Mouse (Mus musculus) cortical plate, adult 2 months (tissue): ENCODE measurements around the gene 1110065P20Rik. TPM values are rescaled to one million over a fixed set of nuclear protein-coding genes. Genes with fewer than 3 reads are reported as not detected.
A peak's percentile ranks its signal among the peaks of the same experiment; 100 is the strongest.

ENCODE experiments used
- H3K27ac ChIP-seq: fragments of 200-500 bp; 2 replicates; pipeline ENCODE4 v1.5.1; 2012; ENCODE audit warnings: low read length, control low read depth, inconsistent platforms; ENCODE audit not compliant: insufficient read depth
- H3K4me1 ChIP-seq: fragments of 200-500 bp; 2 replicates; pipeline ENCODE4 v1.6.1; 2011; ENCODE audit warnings: low read length; ENCODE audit not compliant: control insufficient read depth, insufficient read depth
- H3K4me3 ChIP-seq: fragments of 200-500 bp; 2 replicates; pipeline ENCODE4 v1.5.1; 2011; ENCODE audit warnings: mild to moderate bottlenecking, low read length, control low read depth; ENCODE audit not compliant: insufficient read depth
- CTCF ChIP-seq: fragments of 200-500 bp; IDR thresholded peaks from 2 replicates; pipeline ENCODE4 v1.5.1; 2011; ENCODE audit warnings: mild to moderate bottlenecking, control low read depth, low read length; ENCODE audit not compliant: insufficient read depth; ENCODE audit errors: extremely low read depth
- POLR2A ChIP-seq: fragments of 200-500 bp; IDR thresholded peaks from 2 replicates; pipeline ENCODE4 v1.6.1; 2011; ENCODE audit warnings: mild to moderate bottlenecking, low read length, control low read depth; ENCODE audit not compliant: insufficient read depth; ENCODE audit errors: extremely low read depth
- polyA plus RNA-seq: library from polyadenylated mRNA; depleted of rRNA; stranded (reverse); fragments of >200 nt; gene quantifications from 2 replicates; pipeline ENCODE4 v1.2.3, GENCODE M21; 2012; rRNA removed

1110065P20Rik gene
- polyA plus RNA-seq, 1 experiment, result 95.8 TPM

GRCm38 (mm10) chr4:124815901-124816300 lies 35.1 kb downstream of the 1110065P20Rik start:
- Histone ChIP-seq H3K27ac (no peak overlapping the region), H3K4me3 (no peak overlapping the region), H3K4me1 (peaks cover 7% of the 10 kb centered on the region)
- TF ChIP-seq POLR2A, result no peak

- Histone ChIP-seq H3K4me3 (no peak overlapping the region), H3K4me1 (peaks cover 7% of the 10 kb centered on the region), H3K27ac (peak overlapping the region; percentile 71)
- TF ChIP-seq CTCF, result no peak
- TF ChIP-seq POLR2A, result no peak
These were observed 39.5 kb downstream of the 1110065P20Rik start for GRCm38 (mm10) chr4:124811347-124811975.

GRCm38 (mm10) chr4:124810056-124810455 lies 40.9 kb downstream of the 1110065P20Rik start:
- Histone ChIP-seq H3K4me3 (no peak overlapping the region), H3K4me1 (peaks cover 7% of the 10 kb centered on the region), H3K27ac (no peak overlapping the region)
- no peak for TF ChIP-seq CTCF
- no peak for TF ChIP-seq POLR2A

GRCm38 (mm10) chr4:124809136-124809883 lies 41.7 kb downstream of the 1110065P20Rik start:
- no peak for TF ChIP-seq POLR2A
- no peak for TF ChIP-seq CTCF
- no peak overlapping the region for H3K27ac ChIP-seq
- no peak overlapping the region for H3K4me3 ChIP-seq
- H3K4me1 ChIP-seq, result peaks cover 7% of the 10 kb centered on the region

- H3K4me3 ChIP-seq, result no peak overlapping the region
- H3K27ac ChIP-seq, result no peak overlapping the region
- H3K4me1 ChIP-seq, result peaks cover 8% of the 10 kb centered on the region
- TF ChIP-seq POLR2A (no peak), CTCF (no peak)
These were observed 42.5 kb downstream of the 1110065P20Rik start for GRCm38 (mm10) chr4:124808511-124808910.

GRCm38 (mm10) chr4:124803406-124803805 lies 47.6 kb downstream of the 1110065P20Rik start:
- Histone ChIP-seq H3K4me3 (peak overlapping the region; percentile 79; the same call in 1 of the 2 replicates), H3K4me1 (peaks cover 2% of the 10 kb centered on the region; the same call in 1 of the 2 replicates), H3K27ac (no peak overlapping the region)
- TF ChIP-seq POLR2A, result no peak

- TF ChIP-seq POLR2A, result peak; percentile 68; the same call in 1 of the 2 replicates
- TF ChIP-seq CTCF, result no peak
- peak overlapping the region; percentile 97 for H3K27ac ChIP-seq
- H3K4me3 ChIP-seq, result peak overlapping the region; percentile 79
- peaks cover 2% of the 10 kb centered on the region; the same call in 1 of the 2 replicates for H3K4me1 ChIP-seq
These were observed 48.4 kb downstream of the 1110065P20Rik start for GRCm38 (mm10) chr4:124802309-124803260.

- TF ChIP-seq POLR2A (no peak), CTCF (peak; percentile 79)
- H3K4me3 ChIP-seq, result peak within 1 kb of the TSS; percentile 79
- H3K27ac ChIP-seq, result peak within 1 kb of the TSS; percentile 97
- H3K4me1 ChIP-seq, result peaks cover 2% of the 10 kb centered on the region; the same call in 1 of the 2 replicates
These were observed 49.3 kb downstream of the 1110065P20Rik start, which contains the start of gene Mtf1 for GRCm38 (mm10) chr4:124801552-124802308. Gene Mtf1 (plus strand): TSS chr4:124802104.

Other genes starting within 250 kb of the 1110065P20Rik start
- 0.25 and 0.44 TPM in 2 replicates for gene 3100002H09Rik, start 240.4 kb downstream of the 1110065P20Rik start, polyA plus RNA-seq
- 13.8 and 15.8 TPM in 2 replicates for gene Pou3f1, start 194.4 kb downstream of the 1110065P20Rik start, polyA plus RNA-seq
- gene Utp11, start 157.6 kb downstream of the 1110065P20Rik start, polyA plus RNA-seq, result 18.6 and 19.3 TPM in 2 replicates
- 1.8 and 2.4 TPM in 2 replicates for gene Fhl3, start 150.5 kb downstream of the 1110065P20Rik start, polyA plus RNA-seq
- gene Sf3a3, start 136.4 kb downstream of the 1110065P20Rik start, polyA plus RNA-seq, result 33.9 and 35.4 TPM in 2 replicates
- gene Inpp5b, start 109.3 kb downstream of the 1110065P20Rik start, polyA plus RNA-seq, result 73.6 and 78.2 TPM in 2 replicates
- 13.2 and 14.5 TPM in 2 replicates for gene Mtf1, start 49.1 kb downstream of the 1110065P20Rik start, polyA plus RNA-seq
- 41.5 and 42.0 TPM in 2 replicates for gene Yrdc, start 517 bp downstream of the 1110065P20Rik start, polyA plus RNA-seq
- gene Maneal, start 11.0 kb upstream of the 1110065P20Rik start, polyA plus RNA-seq, result 52.7 and 53.7 TPM in 2 replicates
- gene Epha10, start 29.7 kb upstream of the 1110065P20Rik start, polyA plus RNA-seq, result 56.6 and 58.0 TPM in 2 replicates
- 17.5 and 19.6 TPM in 2 replicates for gene 9930104L06Rik, start 85.9 kb upstream of the 1110065P20Rik start, polyA plus RNA-seq
- gene Cdca8, start 88.1 kb upstream of the 1110065P20Rik start, polyA plus RNA-seq, result 1.8 and 2.4 TPM in 2 replicates
- gene Rspo1, start 135.2 kb upstream of the 1110065P20Rik start, polyA plus RNA-seq, result 22.8 and 23.5 TPM in 2 replicates
- 115 and 125 TPM in 2 replicates for gene Gnl2, start 165.4 kb upstream of the 1110065P20Rik start, polyA plus RNA-seq
- gene Dnali1, start 214.5 kb upstream of the 1110065P20Rik start, polyA plus RNA-seq, result 0.51 and 1.3 TPM in 2 replicates
- gene Snip1, start 215.5 kb upstream of the 1110065P20Rik start, polyA plus RNA-seq, result 10.3 and 11.0 TPM in 2 replicates
- gene Meaf6, start 233.9 kb upstream of the 1110065P20Rik start, polyA plus RNA-seq, result 101 and 104 TPM in 2 replicates